Mouse (Mus musculus) gonadal fat pad, adult 2 months (tissue): ENCODE measurements around the gene Ralbp1. TPM values are rescaled to one million over a fixed set of nuclear protein-coding genes. Genes with fewer than 3 reads are reported as not detected.

Source experiments
- DNase-seq: peaks from one replicate; pipeline ENCODE4 v3.0.0-alpha.2; 2012; ENCODE audit warnings: low read depth
- polyA plus RNA-seq: library from polyadenylated mRNA; depleted of rRNA; stranded (reverse); fragments of >200 nt; gene quantifications from 2 replicates; pipeline ENCODE4 v1.2.3, GENCODE M21; 2012; rRNA removed

The Ralbp1 gene
- polyA plus RNA-seq, 1 experiment, result 38.3 TPM

GRCm38 (mm10) chr17:65798446-65798845, 87.2 kb downstream of the Ralbp1 start:
- no peak for DNase-seq

Other genes starting within 250 kb of the Ralbp1 start
- 0.89 and 1.4 TPM in 2 replicates for gene Txndc2, start 243.6 kb downstream of the Ralbp1 start, polyA plus RNA-seq
- gene Rab31, start 113.0 kb downstream of the Ralbp1 start, polyA plus RNA-seq, result 15.9 and 19.4 TPM in 2 replicates
- 32.7 and 41.2 TPM in 2 replicates for gene Ppp4r1, start 103.2 kb downstream of the Ralbp1 start, polyA plus RNA-seq
- gene Twsg1, start 65.4 kb upstream of the Ralbp1 start, polyA plus RNA-seq, result 47.3 and 48.4 TPM in 2 replicates
- 5.4 and 7.5 TPM in 2 replicates for gene Ankrd12, start 191.3 kb upstream of the Ralbp1 start, polyA plus RNA-seq
- gene Ndufv2, start 215.8 kb upstream of the Ralbp1 start, polyA plus RNA-seq, result 46.4 and 54.7 TPM in 2 replicates
- gene Washc1, start 225.7 kb upstream of the Ralbp1 start, polyA plus RNA-seq, result 37.1 and 45.8 TPM in 2 replicates
- 2.6 and 2.8 TPM in 2 replicates for gene Ddx11, start 237.7 kb upstream of the Ralbp1 start, polyA plus RNA-seq